Mouse (Mus musculus): Measurements from ENCODE around the gene Klf4.

Klf4 gene

DNA sequence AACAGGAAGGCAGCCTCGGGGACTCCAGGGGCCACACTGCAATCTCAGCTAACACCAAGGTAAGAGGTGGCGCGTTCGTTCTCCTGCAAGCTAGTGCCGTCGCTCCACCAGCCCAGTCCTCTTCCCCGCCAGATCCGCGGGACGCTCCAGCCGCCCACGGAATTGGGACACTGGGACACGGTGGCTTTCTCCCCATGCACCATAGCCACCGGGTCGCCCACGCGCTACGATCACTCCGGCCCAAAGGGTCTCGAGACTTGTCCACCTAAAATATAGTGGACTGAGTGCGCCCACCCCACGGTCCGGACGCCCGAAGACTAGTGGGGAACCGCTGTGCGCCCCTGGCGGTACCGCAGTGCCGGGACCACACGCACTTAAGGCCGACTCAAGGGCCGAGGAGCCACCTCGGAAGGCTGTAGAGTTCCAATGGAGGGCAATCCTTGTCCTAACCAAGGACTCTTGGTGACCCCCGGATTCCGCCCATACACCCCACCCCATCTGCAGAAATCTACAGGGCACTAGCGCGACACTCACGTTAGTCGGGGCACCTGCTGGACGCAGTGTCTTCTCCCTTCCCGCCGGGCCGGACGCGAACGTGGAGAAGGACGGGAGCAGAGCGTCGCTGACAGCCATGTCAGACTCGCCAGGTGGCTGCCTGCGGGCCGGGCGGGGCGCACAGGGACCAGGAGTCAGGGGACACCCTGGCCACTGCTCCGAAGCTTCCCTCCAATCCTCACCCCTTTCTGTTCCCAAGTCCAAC lies 990 bp downstream of the Klf4 start:
- ChIA-PET POLR2A (interaction anchor here (0.5 to 20.1 kb wide), 48 partner anchors 7 to 1271 kb away, joined by 3 to 504 read pairs (median 5); partner anchors contain the start of genes Elp1 (in 1 of the 4) and Fam206a (in 1 of the 4)), CTCF (interaction anchor here in 3 of 4 experiments (0.8 to 2.2 kb wide), 8 partner anchors 16 to 961 kb away, joined by 3 to 13 read pairs (median 3); no protein-coding TSS in a partner anchor)

DNA sequence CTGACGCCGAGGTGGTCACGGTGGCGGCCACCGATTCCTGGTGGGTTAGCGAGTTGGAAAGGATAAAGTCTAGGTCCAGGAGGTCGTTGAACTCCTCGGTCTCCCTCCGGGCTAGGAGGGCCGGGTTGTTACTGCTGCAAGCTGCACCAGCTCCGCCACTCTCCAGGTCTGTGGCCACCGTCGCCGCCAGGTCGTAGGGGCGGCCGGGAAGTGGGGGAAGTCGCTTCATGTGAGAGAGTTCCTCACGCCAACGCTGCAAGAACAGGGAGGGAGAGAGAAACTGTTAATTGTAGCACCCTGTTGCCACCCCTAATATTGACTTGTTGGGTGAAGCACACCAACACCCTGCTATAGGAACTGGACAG lies 1.6 kb downstream of the Klf4 start:
- CTCF ChIA-PET, result interaction anchor here (0.5 to 2.2 kb wide), 15 partner anchors 13 to 962 kb away, joined by 3 to 19 read pairs (median 3); no protein-coding TSS in a partner anchor
- POLR2A ChIA-PET, result interaction anchor here (0.6 to 20.1 kb wide), 51 partner anchors 9 to 1771 kb away, joined by 3 to 504 read pairs (median 4); partner anchors contain the start of gene Ptpn3 (in 1 of the 4)

DNA sequence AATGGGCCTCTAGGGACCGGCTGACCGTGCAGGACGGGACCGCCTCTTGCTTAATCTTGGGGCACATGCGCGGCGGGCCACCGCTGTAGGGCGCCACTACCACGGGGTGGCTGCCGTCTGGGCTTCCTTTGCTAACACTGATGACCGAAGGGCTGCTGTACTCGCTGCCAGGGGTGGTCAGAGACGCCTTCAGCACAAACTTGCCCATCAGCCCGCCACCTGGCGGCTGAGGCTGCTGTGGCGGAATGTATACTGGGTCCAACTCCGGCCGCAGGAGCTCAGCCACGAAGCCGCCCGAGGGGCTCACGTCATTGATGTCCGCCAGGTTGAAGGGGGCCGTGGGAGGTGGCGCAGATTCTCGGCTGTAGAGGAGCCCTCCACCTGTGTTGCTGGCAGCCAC lies 2.0 kb downstream of the Klf4 start:
- ChIA-PET CTCF (interaction anchor here (0.5 to 2.2 kb wide), 16 partner anchors 13 to 962 kb away, joined by 3 to 19 read pairs (median 4); no protein-coding TSS in a partner anchor), POLR2A (interaction anchor here (0.6 to 20.1 kb wide), 55 partner anchors 8 to 1772 kb away, joined by 3 to 504 read pairs (median 4); partner anchors contain the start of gene Ptpn3 (in 1 of the 4))

DNA sequence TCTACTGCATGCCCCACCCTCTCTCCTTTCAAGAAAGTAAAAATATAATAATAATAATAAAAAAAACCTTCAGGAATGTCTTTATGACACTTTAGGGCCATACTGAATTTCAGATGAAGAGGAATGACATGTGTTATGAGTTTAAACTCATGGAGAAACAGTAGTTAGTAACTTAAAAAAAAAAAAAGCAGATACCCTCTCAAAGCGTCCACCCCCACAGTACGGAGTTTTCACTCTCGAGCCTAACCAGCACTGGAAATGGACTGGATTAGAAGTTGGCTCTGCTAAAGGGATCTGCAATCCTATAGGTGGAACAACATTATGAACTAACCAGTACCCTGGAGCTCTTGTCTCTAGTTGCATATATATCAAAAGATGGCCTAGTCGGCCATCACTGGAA lies 3.9 kb downstream of the Klf4 start:
- POLR2A ChIA-PET, result interaction anchor here in 3 of 4 experiments (0.6 to 20.1 kb wide), 11 partner anchors 10 to 63 kb away, joined by 5 to 504 read pairs (median 114); no protein-coding TSS in a partner anchor
- CTCF ChIA-PET, result no interaction called here

DNA sequence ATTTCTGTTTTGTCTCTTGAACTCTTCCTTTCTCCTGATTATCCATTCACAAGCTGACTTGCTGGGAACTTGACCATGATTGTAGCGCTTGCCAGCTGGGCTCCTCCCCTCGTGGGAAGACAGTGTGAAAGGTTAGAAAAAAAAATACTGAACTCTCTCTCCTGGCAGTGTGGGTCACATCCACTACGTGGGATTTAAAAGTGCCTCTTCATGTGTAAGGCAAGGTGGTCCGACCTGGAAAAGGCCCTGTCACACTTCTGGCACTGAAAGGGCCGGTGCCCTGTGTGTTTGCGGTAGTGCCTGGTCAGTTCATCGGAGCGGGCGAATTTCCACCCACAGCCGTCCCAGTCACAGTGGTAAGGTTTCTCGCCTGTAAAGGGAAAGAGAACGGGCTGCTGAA lies 4.3 kb downstream of the Klf4 start:
- CTCF ChIA-PET, result no interaction called here
- POLR2A ChIA-PET, result interaction anchor here in 3 of 4 experiments (1.1 to 20.1 kb wide), 5 partner anchors 12 to 53 kb away, joined by 5 to 504 read pairs (median 18); no protein-coding TSS in a partner anchor

DNA sequence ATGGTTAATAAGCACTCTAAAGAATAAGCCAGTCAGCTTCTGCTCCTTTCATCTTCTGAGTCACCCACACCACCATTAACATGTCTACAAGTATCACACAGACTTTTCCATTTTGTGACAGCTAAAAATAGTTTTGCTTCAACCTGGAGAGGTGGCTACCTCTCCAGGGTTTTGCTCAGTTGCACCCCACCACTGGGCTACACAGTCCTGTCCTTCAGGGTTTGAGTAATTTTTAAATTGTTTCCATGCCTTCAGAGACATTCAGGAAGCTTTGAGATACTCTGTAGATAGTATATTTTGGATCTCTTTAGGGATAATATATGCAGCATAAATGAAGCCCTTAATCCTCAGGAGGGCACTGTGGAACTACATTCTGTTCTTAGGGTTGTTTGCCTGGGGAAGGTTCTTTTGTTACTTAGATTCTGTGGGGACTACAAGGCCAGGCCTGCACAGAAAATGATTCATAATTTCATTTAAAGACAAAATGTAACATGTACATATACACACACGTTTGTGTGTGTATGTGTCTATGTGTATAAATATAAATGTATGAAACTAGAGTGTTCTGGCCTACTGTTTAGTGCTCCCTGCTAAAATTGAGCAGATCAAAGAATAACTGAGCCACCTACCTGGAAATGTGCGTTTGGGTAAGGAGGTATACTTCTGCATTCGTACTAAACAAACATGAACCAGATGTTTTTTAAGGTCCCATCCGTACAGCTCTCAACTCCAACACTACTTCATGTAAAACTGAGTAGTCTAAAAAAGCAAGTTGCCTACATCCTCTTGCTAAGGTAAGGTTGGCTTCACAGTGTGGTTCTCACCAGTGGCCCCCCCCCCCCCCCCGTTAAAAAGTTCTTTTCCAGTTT lies 5.8 kb downstream of the Klf4 start:
- POLR2A ChIA-PET, result interaction anchor here (0.6 to 20.1 kb wide), 25 partner anchors 9 to 663 kb away, joined by 3 to 504 read pairs (median 7); no protein-coding TSS in a partner anchor
- CTCF ChIA-PET, result no interaction called here

DNA sequence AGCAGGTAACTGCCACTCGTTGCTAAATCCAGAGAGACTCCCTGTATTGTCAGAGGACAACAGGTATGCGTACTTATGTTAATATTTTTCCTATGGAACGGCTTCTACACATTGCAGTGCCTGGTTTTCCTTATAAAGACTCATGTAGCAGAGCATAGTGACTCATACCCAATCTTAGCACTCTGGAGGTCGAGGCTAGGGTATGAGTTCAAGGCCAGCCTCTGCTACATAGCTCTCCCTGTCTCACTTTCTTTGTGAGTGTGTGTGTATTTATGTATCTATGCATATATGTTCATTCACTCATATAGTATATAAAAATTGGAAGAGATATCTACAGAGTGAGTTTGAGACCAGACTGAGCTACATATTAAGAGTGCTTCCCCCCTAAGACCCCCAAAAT lies 8.3 kb downstream of the Klf4 start:
- POLR2A ChIA-PET, result interaction anchor here (0.6 to 20.1 kb wide), 9 partner anchors 9 to 73 kb away, joined by 3 to 504 read pairs (median 5); partner anchors contain the start of gene Klf4 (in 2 of the 4)

DNA sequence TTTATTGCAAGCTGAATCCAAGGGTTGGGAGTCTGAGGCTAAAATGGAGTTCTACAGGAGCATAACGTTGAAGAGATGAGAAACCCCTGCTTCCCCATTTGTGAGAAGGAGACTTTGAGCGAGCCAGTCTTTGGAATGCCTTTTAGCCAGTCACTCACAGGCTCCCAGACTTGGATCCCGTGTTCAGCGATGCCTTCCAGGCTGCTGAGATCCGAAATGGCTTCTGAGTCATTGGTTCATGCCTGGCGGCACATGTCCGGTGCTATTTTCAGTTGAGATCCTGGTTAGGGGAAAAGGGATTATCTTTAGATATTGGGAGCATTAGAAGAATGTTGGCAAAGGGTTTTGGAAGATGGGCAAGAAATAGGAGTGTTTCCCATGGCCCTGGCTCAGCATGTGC lies 14.8 kb downstream of the Klf4 start:
- ChIA-PET CTCF (interaction anchor here in 1 of 4 experiments (0.6 kb wide), 1 partner anchor 13 kb away, joined by 4 read pairs; no protein-coding TSS in a partner anchor), POLR2A (interaction anchor here in 3 of 4 experiments (0.6 to 9.9 kb wide), 9 partner anchors 9 to 1167 kb away, joined by 3 to 147 read pairs (median 70); partner anchors contain the start of gene Klf4 (in 2 of the 3))

More for the DNA sequence above, 8.3 kb downstream of the Klf4 start:
- CTCF ChIA-PET, result no interaction called here

DNA sequence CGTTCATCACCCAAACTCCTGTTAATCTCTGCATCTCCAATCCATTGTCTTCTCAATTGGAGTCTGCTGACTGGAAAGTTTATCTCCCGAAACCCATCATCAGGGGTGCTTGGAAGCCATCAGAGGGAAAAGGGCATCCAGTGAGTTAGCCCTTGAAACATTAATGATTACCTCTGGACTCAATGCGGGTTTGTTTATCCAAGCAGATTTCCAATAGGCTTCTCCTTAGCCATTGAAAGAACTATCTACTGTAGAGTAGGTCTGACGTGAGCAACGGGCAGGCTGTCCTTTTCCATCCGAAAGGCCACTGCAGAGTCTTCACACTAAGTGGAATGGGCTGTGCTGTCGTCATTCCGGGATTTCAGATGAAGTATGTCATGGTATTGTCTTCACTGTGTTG lies 16.2 kb downstream of the Klf4 start:
- POLR2A ChIA-PET, result interaction anchor here (0.6 to 9.9 kb wide), 31 partner anchors 8 to 510 kb away, joined by 3 to 147 read pairs (median 7); partner anchors contain the start of gene Klf4 (in 3 of the 4)

DNA sequence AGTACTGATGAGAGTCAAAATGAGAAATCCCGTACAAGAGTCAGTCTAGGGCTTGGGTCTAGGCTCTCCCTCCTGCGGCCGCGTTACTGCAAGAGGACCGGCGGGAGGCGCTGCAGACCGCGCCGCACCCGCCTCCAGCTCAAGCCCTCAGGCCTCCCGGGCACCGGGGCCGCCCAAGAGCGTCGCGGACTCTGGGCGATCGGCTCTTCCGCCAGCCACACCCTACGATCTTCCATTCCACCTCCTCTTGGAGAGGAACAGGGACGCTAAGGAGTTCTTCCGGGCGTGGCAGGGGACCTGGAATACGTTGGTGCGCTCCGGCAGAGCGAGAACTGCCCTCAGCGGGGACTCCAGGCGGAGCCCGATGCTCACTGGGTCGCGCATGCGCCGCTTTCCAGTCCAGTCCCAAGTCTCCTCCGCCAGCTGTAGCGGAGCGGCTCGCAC lies 17.5 kb downstream of the Klf4 start:
- ChIA-PET CTCF (interaction anchor here (0.5 to 2.4 kb wide), 15 partner anchors 15 to 1171 kb away, joined by 3 to 19 read pairs (median 4); partner anchors contain the start of gene Klf4 (in 1 of the 4)), POLR2A (interaction anchor here (0.6 to 9.9 kb wide), 44 partner anchors 9 to 532 kb away, joined by 3 to 147 read pairs (median 5); partner anchors contain the start of gene Klf4 (in 3 of the 4))

More for the DNA sequence above, 16.2 kb downstream of the Klf4 start:
- CTCF ChIA-PET, result interaction anchor here in 3 of 4 experiments (0.6 to 2.4 kb wide), 5 partner anchors 14 to 233 kb away, joined by 3 to 19 read pairs (median 4); no protein-coding TSS in a partner anchor

DNA sequence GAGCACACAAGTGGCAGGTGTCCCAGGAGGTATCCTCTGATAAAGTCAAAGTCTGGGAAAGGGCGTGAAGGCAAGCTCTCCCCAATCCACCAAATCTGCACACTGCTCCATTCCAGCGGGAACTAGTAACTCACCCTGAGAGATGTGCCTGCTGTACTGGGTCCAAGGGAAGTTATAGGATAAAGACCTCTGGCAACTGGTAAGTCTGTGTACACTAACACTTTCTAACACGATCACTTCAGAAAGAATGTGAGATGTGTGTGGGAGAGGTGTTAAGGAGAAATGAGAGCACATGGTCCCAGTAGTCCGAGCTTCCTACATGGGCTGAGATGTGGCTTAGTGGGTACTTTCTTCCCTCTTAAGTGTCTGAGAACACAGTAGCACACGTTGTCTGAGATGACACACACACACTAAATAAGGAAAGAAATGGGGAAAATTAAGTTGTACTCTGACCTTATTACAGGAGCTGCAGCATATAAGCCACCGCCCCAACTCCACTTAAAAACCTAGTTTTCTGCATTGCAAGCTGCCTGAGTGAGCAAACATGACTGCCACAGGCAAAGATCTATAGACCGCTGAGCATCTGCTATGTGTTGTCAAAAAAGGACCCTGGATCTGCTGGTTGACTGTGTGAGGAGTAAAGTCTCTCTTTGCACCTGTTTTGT lies 18.5 kb downstream of the Klf4 start:
- ChIA-PET POLR2A (interaction anchor here (0.6 to 9.9 kb wide), 20 partner anchors 12 to 128 kb away, joined by 3 to 147 read pairs (median 14); partner anchors contain the start of gene Klf4 (in 3 of the 4)), CTCF (interaction anchor here in 2 of 4 experiments (0.8 to 2.4 kb wide), 7 partner anchors 16 to 1172 kb away, joined by 3 to 19 read pairs (median 6); no protein-coding TSS in a partner anchor)

DNA sequence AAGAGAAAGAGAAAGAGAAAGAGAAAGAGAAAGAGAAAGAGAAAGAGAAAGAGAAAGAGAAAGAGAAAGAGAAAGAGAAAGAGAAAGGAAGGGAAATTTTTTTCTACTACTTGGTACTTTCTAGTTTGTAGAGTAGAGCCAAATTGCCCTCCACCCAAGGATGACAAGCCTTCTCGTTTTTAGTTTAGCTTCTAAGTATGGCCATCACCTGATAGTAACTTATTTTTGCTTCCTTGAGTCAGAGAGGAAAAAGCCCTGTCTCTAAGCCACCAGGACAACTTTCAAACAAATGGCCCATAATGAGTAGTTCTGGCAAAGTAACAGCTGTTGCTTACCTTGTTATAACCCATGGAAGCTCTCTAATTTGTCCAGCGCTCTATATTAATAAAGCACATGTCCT lies 20.9 kb downstream of the Klf4 start:
- CTCF ChIA-PET, result interaction anchor here in 1 of 4 experiments (0.7 kb wide), 1 partner anchor 1764 kb away, joined by 6 read pairs; no protein-coding TSS in a partner anchor
- POLR2A ChIA-PET, result interaction anchor here in 3 of 4 experiments (0.9 to 7.7 kb wide), 6 partner anchors 8 to 45 kb away, joined by 3 to 116 read pairs (median 10); partner anchors contain the start of gene Klf4 (in 1 of the 3)

DNA sequence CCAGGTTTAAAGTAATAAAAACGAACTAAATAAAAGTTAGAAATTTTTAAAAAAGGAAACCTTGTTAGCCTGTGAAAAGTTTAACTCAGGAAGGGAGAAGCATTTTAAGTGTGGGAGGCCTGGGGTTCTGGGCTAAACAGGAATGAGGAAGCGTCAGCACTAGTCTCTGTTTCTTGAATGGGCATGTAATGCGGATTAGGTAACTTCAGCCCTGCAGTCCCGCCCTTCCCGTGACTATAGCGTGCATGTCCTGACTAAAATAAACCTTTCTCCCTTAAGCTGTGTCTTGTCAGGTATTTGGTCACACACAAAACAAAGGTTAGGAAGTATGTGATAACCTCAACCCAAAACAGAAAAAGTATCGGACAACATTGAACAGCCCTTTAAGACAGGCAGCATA lies 23.6 kb downstream of the Klf4 start:
- ChIA-PET POLR2A (interaction anchor here in 3 of 4 experiments (0.8 to 3.5 kb wide), 4 partner anchors 24 to 33 kb away, joined by 3 to 16 read pairs (median 10); partner anchors contain the start of gene Klf4 (in 1 of the 3)), CTCF (no interaction called here)

DNA sequence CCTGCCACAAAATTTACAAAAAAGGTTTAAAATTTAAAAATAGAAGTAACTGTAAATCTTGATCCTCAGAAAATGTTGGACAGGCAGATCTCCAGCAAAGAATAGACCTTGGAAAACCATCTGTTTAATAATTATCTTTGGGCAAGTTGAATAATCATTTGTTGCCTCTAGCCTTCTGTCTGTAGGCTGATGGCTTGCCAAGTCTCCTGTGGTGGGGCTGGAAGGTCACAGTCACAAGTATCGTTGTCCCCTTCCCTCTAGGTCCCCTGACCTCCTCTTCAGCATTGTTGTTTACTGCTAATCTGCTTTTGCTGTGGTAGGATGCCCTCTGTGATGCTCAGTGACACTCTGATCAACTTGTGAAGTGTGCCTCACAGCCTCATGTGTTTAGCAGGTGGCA lies 33.6 kb downstream of the Klf4 start:
- ChIA-PET CTCF (no interaction called here), POLR2A (interaction anchor here in 2 of 4 experiments (0.5 to 3.6 kb wide), 3 partner anchors 20 to 114 kb away, joined by 3 to 25 read pairs (median 3); no protein-coding TSS in a partner anchor)

DNA sequence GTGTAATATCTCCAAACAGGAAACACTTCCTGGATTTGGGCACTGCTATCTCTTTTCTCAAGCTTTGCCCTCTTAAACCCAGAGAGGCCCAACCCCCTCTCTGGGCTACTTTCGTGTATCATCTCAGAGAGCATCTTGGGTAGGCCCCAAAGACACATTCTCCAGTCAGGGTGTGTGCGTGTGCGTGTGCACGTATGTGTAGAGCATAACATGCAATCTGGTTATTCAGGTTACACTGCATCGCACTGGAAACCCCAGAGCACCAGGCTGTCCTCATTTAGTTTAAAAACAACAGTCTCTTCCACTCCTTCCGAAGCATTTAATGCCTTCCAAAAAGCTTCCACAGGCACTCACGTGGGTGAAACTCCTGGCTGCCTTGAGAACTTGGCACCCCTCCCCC lies 35.9 kb downstream of the Klf4 start:
- POLR2A ChIA-PET, result interaction anchor here in 3 of 4 experiments (0.6 to 3.6 kb wide), 12 partner anchors 10 to 1095 kb away, joined by 3 to 25 read pairs (median 4); no protein-coding TSS in a partner anchor

DNA sequence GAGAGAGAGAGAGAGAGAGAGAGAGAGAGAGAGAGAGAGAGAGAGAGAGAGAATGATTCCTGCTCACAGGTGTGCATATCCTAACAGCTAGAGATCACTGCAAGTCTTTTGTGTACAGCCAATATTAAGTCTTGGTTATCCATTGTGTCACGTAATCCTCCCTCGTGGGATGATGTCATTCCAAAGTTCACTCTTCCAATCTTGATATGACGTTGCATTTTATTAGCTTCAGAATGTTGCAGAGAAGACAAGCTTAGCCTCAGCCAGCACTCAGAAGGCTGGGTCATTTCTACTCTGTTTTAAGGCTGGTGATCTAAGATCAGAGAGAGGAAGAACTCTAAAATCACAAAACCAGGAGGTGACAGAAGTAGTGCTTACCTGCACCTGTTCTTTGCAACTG lies 39.0 kb downstream of the Klf4 start:
- POLR2A ChIA-PET, result interaction anchor here in 2 of 4 experiments (0.7 to 1.0 kb wide), 3 partner anchors 18 to 29 kb away, joined by 3 to 4 read pairs (median 4); no protein-coding TSS in a partner anchor
- CTCF ChIA-PET, result no interaction called here

More for the DNA sequence above, 35.9 kb downstream of the Klf4 start:
- CTCF ChIA-PET, result no interaction called here

DNA sequence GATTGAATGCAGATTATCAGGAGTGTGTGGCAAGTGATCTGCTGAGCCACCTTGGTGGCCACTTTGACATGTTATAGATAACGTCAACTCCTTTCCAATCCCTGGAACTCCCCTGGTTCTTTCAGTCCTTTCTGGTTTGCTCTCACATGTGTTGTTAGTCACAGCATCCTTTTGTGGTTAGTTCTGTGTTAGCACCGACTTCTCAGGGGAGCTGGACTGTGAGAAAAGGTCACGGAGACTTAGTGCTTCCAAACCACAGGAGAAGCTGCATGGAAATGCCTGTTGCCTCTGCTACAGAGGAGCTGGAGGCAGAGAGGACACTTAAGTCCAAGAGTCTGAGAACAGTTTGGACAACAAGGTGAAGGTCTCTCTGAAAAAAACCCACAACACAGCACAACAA lies 42.9 kb downstream of the Klf4 start:
- ChIA-PET POLR2A (interaction anchor here in 3 of 4 experiments (0.7 to 4.2 kb wide), 13 partner anchors 8 to 36 kb away, joined by 3 to 38 read pairs (median 5); no protein-coding TSS in a partner anchor), CTCF (interaction anchor here in 1 of 4 experiments (0.6 kb wide), 1 partner anchor 23 kb away, joined by 3 read pairs; no protein-coding TSS in a partner anchor)

Measured in embryonic stem cell, embryonic (primary cell).